Mouse (Mus musculus) heart, embryonic 16.5 days (tissue): ENCODE measurements around the gene Gm20708. TPM values are rescaled to one million over a fixed set of nuclear protein-coding genes. Genes with fewer than 3 reads are reported as not detected.

Experiments used
- ATAC-seq: fragments of 200-750 bp; cut with Nextera tagmentation; replicated peaks from 2 replicates; pipeline ENCODE4 v1.8.0; 2017; ENCODE audit warnings: moderate number of reproducible peaks; ENCODE audit not compliant: insufficient read depth, low FRiP score; ENCODE audit errors: extremely low read depth
- H3K27ac ChIP-seq: fragments of 300-500 bp; sonication (generic); 2 replicates; pipeline ENCODE4 v1.5.1; 2014; ENCODE audit warnings: mild to moderate bottlenecking, low read length, control low read depth, moderate library complexity
- H3K27me3 ChIP-seq: fragments of 300-500 bp; sonication (generic); 2 replicates; pipeline ENCODE4 v1.6.1; 2014; ENCODE audit warnings: low read length, mixed read lengths; ENCODE audit not compliant: control insufficient read depth, insufficient read depth
- H3K36me3 ChIP-seq: fragments of 300-500 bp; sonication (generic); 2 replicates; pipeline ENCODE4 v1.6.1; 2014; ENCODE audit not compliant: control insufficient read depth, insufficient read depth
- H3K4me1 ChIP-seq: fragments of 300-500 bp; sonication (generic); 2 replicates; pipeline ENCODE4 v1.6.1; 2014; ENCODE audit warnings: low read length, mixed read lengths; ENCODE audit not compliant: control insufficient read depth, insufficient read depth
- H3K4me2 ChIP-seq: fragments of 300-500 bp; sonication (generic); 2 replicates; pipeline ENCODE4 v1.6.1; 2014; ENCODE audit warnings: low read depth, mild to moderate bottlenecking, control low read depth, low read length
- H3K4me3 ChIP-seq: fragments of 300-500 bp; sonication (generic); 2 replicates; pipeline ENCODE4 v1.5.1; 2014; ENCODE audit warnings: mild to moderate bottlenecking, control low read depth, low read length
- H3K9ac ChIP-seq: fragments of 300-500 bp; sonication (generic); 2 replicates; pipeline ENCODE4 v1.6.1; 2014; ENCODE audit warnings: low read length, control low read depth
- H3K9me3 ChIP-seq: fragments of 300-500 bp; sonication (generic); replicated peaks from 2 replicates; pipeline ENCODE4 v1.6.1; 2016; ENCODE audit warnings: low read length; ENCODE audit not compliant: control insufficient read depth
- WGBS: fragments of 180-500 bp; shearing (Covaris S2); extraction: QIAGEN DNeasy Blood & Tissue Kit; methylation state at CpG from one replicate; pipeline ENCODE4 v1.1.7; 2014; 5-methylcytosine and 5-hydroxymethylcytosine counted together
- polyA plus RNA-seq: library from polyadenylated mRNA; unstranded; fragments of >200 nt; fragmentation: Nextera tagmentation; extraction: Ambion mirVana; gene quantifications from 2 replicates; pipeline ENCODE4 v1.2.1, GENCODE M21; 2015

Gene Gm20708
- polyA plus RNA-seq, 1 experiment from 2014 or later: 2.4 TPM

GRCm38 (mm10) chr11:117769683-117770047 lies 39.8 kb upstream of the Gm20708 start:
- Histone ChIP-seq H3K27me3 (no peaks in the 10 kb centered on the region), H3K4me1 (no peaks in the 10 kb centered on the region; the same call in 1 of the 2 replicates), H3K9ac (no peak overlapping the region), H3K4me2 (no peak overlapping the region), H3K36me3 (peaks cover 22% of the 10 kb centered on the region), H3K27ac (no peak overlapping the region), H3K9me3 (no peaks in the 10 kb centered on the region), H3K4me3 (no peak overlapping the region)
- ATAC-seq: no peak
- 85% methylated on average over 7 of the region's 7 CpGs for WGBS

- H3K27ac ChIP-seq: no peak overlapping the region
- no peaks in the 10 kb centered on the region; the same call in 1 of the 2 replicates for H3K4me1 ChIP-seq
- H3K9me3 ChIP-seq: no peaks in the 10 kb centered on the region
- H3K36me3 ChIP-seq: peaks cover 22% of the 10 kb centered on the region
- no peak overlapping the region for H3K4me3 ChIP-seq
- ATAC-seq: no peak
- H3K27me3 ChIP-seq: no peaks in the 10 kb centered on the region
- no peak overlapping the region for H3K9ac ChIP-seq
- WGBS: 85% methylated on average over 10 of the region's 10 CpGs
- H3K4me2 ChIP-seq: no peak overlapping the region
These were observed 39.1 kb upstream of the Gm20708 start for GRCm38 (mm10) chr11:117770407-117770806.

- WGBS: 92% methylated on average over 7 of the region's 7 CpGs
- ATAC-seq: no peak
- Histone ChIP-seq H3K9me3 (no peaks in the 10 kb centered on the region), H3K4me2 (no peak overlapping the region), H3K27me3 (no peaks in the 10 kb centered on the region), H3K9ac (no peak overlapping the region), H3K4me1 (no peaks in the 10 kb centered on the region; the same call in 1 of the 2 replicates), H3K27ac (no peak overlapping the region), H3K36me3 (peaks cover 12% of the 10 kb centered on the region; the same call in 1 of the 2 replicates), H3K4me3 (no peak overlapping the region)
These were observed 37.1 kb upstream of the Gm20708 start for GRCm38 (mm10) chr11:117772352-117772751.

- Histone ChIP-seq H3K4me3 (no peak overlapping the region), H3K27me3 (no peaks in the 10 kb centered on the region), H3K9me3 (no peaks in the 10 kb centered on the region), H3K4me1 (peaks cover 11% of the 10 kb centered on the region), H3K9ac (no peak overlapping the region), H3K4me2 (no peak overlapping the region), H3K36me3 (peaks cover 5% of the 10 kb centered on the region; the same call in 1 of the 2 replicates), H3K27ac (no peak overlapping the region)
- WGBS: 90% methylated on average over 10 of the region's 10 CpGs
- ATAC-seq: no peak
These were observed 34.5 kb upstream of the Gm20708 start for GRCm38 (mm10) chr11:117774925-117775324.

- no peaks in the 10 kb centered on the region for H3K27me3 ChIP-seq
- H3K36me3 ChIP-seq: peaks cover 5% of the 10 kb centered on the region; the same call in 1 of the 2 replicates
- no peak overlapping the region for H3K9ac ChIP-seq
- no peak overlapping the region for H3K4me3 ChIP-seq
- WGBS: 87% methylated on average over 13 of the region's 13 CpGs
- no peaks in the 10 kb centered on the region for H3K9me3 ChIP-seq
- no peak overlapping the region for H3K27ac ChIP-seq
- H3K4me1 ChIP-seq: peaks cover 11% of the 10 kb centered on the region
- ATAC-seq: no peak
- no peak overlapping the region for H3K4me2 ChIP-seq
These were observed 33.9 kb upstream of the Gm20708 start for GRCm38 (mm10) chr11:117775540-117775939.

- Histone ChIP-seq H3K27ac (no peak overlapping the region), H3K27me3 (no peaks in the 10 kb centered on the region), H3K36me3 (peaks cover 5% of the 10 kb centered on the region; the same call in 1 of the 2 replicates), H3K4me2 (no peak overlapping the region), H3K9me3 (no peaks in the 10 kb centered on the region), H3K4me1 (peaks cover 17% of the 10 kb centered on the region), H3K9ac (no peak overlapping the region), H3K4me3 (no peak overlapping the region)
- ATAC-seq: no peak
- 91% methylated on average over 14 of the region's 14 CpGs for WGBS
These were observed 33.2 kb upstream of the Gm20708 start for GRCm38 (mm10) chr11:117776085-117776792.

- H3K4me2 ChIP-seq: no peak overlapping the region
- H3K4me1 ChIP-seq: peaks cover 25% of the 10 kb centered on the region
- no peak overlapping the region for H3K4me3 ChIP-seq
- no peaks in the 10 kb centered on the region; the same call in 1 of the 2 replicates for H3K36me3 ChIP-seq
- H3K27ac ChIP-seq: no peak overlapping the region
- WGBS: 88% methylated on average over 5 of the region's 5 CpGs
- H3K27me3 ChIP-seq: no peaks in the 10 kb centered on the region
- H3K9ac ChIP-seq: no peak overlapping the region
- no peak for ATAC-seq
- H3K9me3 ChIP-seq: no peaks in the 10 kb centered on the region
These were observed 32.4 kb upstream of the Gm20708 start for GRCm38 (mm10) chr11:117777111-117777510.

- WGBS: 94% methylated on average over 11 of the region's 11 CpGs
- no peak for ATAC-seq
- Histone ChIP-seq H3K9me3 (no peaks in the 10 kb centered on the region), H3K4me1 (peaks cover 31% of the 10 kb centered on the region), H3K27me3 (no peaks in the 10 kb centered on the region), H3K4me3 (no peak overlapping the region), H3K27ac (no peak overlapping the region), H3K36me3 (no peaks in the 10 kb centered on the region; the same call in 1 of the 2 replicates), H3K4me2 (no peak overlapping the region), H3K9ac (no peak overlapping the region)
These were observed 31.4 kb upstream of the Gm20708 start for GRCm38 (mm10) chr11:117778031-117778430.

- no peaks in the 10 kb centered on the region; the same call in 1 of the 2 replicates for H3K36me3 ChIP-seq
- peak overlapping the region; percentile 59 for H3K4me3 ChIP-seq
- H3K9ac ChIP-seq: peak overlapping the region; percentile 76
- peaks cover 33% of the 10 kb centered on the region for H3K4me1 ChIP-seq
- ATAC-seq: no peak
- no peaks in the 10 kb centered on the region for H3K9me3 ChIP-seq
- 56% methylated on average over 12 of the region's 12 CpGs for WGBS
- peak overlapping the region; percentile 90 for H3K27ac ChIP-seq
- H3K4me2 ChIP-seq: peak overlapping the region; percentile 98
- no peaks in the 10 kb centered on the region for H3K27me3 ChIP-seq
These were observed 30.5 kb upstream of the Gm20708 start for GRCm38 (mm10) chr11:117778851-117779433.
